Mouse (Mus musculus) spleen, embryonic (tissue): ENCODE data around the gene Tma7.

Source experiments
- CTCF ChIA-PET: fragments of 350-600 bp; sonication (Branson Sonifier 250); formaldehyde crosslinking; loops from one replicate; lab custom pipeline; 2022; lab: Charles Lee

The Tma7 gene

DNA sequence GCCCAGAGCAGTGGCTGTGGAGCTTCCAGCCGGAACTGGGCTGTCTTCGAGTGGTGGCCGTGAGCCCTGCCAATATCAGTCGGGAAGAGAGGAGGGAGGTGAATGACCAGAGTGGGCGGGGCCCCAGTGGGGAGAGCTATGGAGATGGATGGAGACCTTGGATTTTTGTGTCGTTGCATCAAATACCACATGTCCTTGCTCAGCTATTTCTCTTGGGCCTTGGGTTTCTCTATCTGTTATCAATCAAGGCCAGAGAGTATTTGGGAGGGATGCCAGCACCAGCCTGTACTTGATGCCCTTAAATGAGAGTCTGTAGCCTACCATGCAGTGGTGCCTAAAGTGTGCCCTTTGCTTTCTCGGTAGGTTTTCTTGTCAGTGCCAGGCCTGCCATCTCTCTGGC lies 20.9 kb upstream of the Tma7 start:
- CTCF ChIA-PET = interaction anchor here (0.5 kb wide), 1 partner anchor 560 kb away, joined by 4 read pairs; no protein-coding TSS in a partner anchor

- CTCF ChIA-PET = no interaction called here
Measured at GRCm38 (mm10) chr9:109102541-109102940, 20.2 kb upstream of the Tma7 start.

- CTCF ChIA-PET = no interaction called here
Measured at GRCm38 (mm10) chr9:109101933-109102445, 19.6 kb upstream of the Tma7 start.

GRCm38 (mm10) chr9:109100307-109100928 lies 18.0 kb upstream of the Tma7 start:
- CTCF ChIA-PET = no interaction called here

DNA sequence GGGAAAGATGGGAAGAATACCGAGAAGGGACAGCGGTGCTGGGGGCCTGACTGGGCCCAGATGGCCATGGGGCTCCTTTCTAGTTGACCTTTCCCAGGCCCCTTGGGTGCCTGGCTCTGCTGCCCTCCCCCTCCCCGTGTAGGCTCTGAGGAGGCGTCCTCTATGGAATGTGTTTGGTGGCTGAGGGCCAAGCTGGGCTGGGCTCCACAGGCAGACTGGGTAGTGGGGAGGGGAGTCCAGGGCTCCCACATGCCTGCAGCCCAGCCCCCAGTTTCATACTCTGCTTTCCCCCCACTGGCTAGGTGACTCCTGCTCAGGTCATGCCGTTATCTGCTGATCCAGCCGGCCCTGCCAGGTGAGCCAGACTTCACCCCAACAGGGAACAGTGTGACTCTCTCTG lies 16.6 kb upstream of the Tma7 start:
- CTCF ChIA-PET = no interaction called here

GRCm38 (mm10) chr9:109098366-109098765 lies 16.0 kb upstream of the Tma7 start:
- CTCF ChIA-PET = no interaction called here

GRCm38 (mm10) chr9:109097831-109098230 lies 15.4 kb upstream of the Tma7 start:
- CTCF ChIA-PET = no interaction called here

DNA sequence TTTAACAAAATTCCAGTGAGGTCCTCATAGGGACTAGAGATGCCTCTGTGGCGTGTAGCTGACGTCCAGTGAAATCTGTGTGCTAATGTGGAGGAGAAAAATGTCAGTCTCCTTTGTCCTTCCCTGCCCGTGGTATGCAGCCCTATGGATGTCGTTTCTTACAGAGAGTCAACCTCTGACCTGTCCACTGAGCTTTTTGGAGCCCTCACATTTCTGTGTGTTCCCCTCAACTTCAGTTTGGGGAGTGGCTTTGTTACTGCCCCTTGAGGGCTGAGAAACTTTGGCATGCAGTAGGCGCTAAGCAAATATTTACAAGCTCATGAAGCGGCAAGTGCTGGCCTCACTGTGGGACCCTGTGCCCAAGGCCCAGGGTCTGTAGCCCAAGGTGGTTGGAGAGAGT lies 14.9 kb upstream of the Tma7 start:
- CTCF ChIA-PET = no interaction called here

- CTCF ChIA-PET = no interaction called here
Measured at GRCm38 (mm10) chr9:109096856-109097255, 14.5 kb upstream of the Tma7 start.

DNA sequence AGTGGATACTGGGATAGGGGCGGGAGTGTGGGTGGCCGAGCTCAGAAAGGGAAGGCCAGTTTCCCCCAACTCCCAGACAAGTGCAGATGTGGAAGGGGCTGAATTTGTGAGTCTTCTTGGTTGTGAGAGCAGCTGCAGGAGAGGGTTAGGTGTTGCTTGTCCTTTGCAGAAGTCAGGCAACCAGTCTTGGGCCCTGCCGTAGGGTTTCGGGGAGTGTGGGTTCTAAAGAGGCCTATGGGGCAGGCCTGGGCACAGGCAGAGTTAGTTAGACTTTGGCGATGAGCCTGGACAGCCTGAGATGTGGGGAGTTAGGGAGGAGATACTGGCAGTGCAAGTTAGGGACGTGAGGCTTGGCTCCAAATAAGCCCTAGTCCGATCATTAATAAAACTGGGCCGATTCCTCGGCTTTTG lies 13.9 kb upstream of the Tma7 start:
- CTCF ChIA-PET = no interaction called here

DNA sequence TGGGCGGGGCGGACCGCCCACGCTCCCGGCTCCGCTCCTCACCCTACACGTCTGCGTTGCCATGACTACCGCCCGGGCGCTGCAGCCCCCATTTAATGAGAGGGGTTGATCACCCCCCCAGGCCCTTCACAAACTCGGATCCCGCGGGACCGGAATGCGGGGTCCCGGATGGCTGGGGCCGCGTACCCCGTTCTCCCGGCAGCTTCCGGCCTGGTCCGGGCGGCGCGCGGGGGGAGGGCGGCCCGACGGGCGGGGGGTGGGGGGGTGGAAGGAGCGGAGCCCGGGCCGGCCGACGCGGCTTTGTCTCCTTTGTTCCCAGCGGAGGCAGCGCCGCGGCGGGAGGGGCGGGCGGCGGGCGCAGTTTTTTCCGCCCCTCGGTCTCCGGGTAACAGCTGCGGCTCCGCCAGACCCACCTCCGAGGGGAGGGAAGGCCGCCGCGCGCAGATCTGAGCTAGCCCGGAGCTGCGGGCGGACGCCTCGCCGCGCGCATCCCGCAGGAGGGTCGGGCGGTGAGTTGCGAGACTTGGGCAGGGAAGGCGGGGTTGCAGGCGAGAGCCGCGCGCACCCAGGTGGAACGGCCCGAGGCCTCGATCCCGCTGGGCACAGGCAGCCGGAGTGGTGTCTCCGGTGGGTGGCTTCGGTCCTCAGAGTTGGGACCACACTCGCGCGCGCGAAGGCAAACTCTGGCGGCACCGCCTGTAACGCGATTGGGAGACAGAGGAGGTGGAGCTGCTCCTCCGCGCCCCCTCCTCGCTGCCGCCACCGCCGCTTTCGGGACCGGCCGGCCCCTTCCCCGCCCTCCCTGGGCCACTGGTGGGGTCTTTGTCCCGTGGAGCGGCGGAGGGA lies 13.0 kb upstream of the Tma7 start, which contains the start of gene Plxnb1:
Gene Plxnb1 (plus strand): TSS at position 253 of the 846 bp plus-strand sequence.
- CTCF ChIA-PET = no interaction called here

DNA sequence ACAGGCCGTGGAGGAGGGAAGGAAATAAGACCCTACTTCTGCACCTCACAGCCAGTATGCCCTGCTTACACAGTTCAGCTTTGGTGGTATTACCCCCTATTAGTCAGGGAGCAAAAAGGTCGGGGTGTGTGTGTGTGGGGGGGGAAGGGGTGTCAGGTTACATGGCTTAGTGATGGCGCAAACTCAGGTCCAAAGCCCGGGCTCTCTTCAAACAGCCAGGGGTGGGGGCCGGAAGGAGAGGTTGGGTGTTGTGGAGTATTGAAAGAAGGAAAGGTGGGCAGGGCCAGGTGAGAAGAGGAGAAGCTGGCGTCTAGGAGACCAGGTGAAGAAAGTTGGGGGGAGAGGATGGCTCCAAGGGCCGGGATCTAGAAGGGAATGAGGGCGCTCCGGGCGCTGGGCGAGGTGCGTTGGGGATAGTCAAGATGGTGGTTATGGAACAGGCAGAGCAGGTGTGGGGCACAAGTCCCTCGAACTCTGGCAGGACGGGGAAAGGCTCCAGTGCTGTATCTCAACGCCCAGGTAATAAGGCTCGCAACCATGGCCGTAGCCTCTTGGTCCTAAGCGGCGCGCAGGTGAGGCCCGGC lies 12.3 kb upstream of the Tma7 start:
- CTCF ChIA-PET = no interaction called here

- CTCF ChIA-PET = no interaction called here
Measured at GRCm38 (mm10) chr9:109093786-109094552, 11.6 kb upstream of the Tma7 start.

GRCm38 (mm10) chr9:109092799-109093198 lies 10.4 kb upstream of the Tma7 start:
- CTCF ChIA-PET = no interaction called here

DNA sequence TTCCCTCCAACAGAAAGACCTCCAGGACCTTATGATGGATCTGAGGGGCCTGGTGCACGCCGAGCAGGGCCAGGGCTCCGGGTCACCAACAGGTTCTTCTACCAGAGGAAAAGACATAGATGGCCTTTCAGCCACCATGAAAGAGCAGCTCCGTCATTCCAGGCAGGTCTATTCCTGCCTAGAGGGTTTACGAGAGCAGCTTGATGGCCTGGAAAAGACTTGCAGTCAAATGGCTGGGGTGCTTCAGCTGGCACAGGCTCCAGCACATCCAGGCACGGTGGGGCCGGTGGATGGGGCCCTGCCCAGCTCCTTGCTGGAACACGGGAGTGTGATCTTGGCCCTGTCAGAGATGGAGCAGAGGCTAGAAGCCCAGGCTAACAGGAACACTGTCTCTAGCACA lies 9.4 kb upstream of the Tma7 start:
- CTCF ChIA-PET = no interaction called here

GRCm38 (mm10) chr9:109090446-109090845 lies 8.1 kb upstream of the Tma7 start:
- CTCF ChIA-PET = no interaction called here

DNA sequence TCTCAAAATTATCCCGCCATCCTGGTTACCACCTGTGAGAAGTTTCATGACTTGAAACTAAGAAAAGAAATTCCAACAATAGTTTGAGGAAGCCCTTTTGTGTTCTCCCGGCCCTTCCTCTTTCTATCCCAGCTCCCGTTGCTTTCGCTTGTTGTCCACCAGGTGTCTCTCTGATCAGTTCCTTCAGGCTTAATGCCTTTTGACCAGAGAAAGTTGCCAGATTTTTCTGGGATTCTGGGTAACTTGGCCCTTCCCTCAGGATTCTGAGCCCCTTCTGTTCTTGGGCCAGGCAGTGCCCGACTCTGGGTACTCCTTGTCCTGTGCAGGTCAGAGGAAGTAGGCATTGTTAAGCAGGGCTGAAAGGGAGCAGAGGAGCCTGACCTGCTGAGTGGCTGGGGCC lies 5.6 kb upstream of the Tma7 start:
- CTCF ChIA-PET = no interaction called here

- CTCF ChIA-PET = no interaction called here
Measured at GRCm38 (mm10) chr9:109084922-109085321, 2.5 kb upstream of the Tma7 start.

- CTCF ChIA-PET = no interaction called here
Measured at GRCm38 (mm10) chr9:109081749-109082123, 651 bp downstream of the Tma7 start.

DNA sequence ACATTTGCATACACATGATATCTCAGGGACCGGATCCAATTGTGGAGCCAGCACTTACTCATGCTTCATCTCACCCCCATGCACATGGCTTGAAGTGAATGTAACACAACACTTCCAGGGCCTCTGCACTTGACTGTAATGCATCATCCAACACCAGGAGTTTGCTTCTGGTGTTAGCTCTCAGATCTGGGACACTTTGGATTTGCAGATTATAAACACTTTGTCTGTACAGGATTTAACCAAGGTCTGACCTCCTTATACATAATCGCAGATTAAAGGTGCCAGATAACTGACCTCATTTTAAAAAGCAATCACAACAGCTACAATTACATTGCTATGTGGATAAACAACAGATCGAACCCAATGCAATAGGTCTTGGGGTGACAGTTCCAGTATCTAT lies 1.9 kb downstream of the Tma7 start:
- CTCF ChIA-PET = no interaction called here

- CTCF ChIA-PET = interaction anchor here (0.6 to 1.6 kb wide), 3 partner anchors 13 to 76 kb away, joined by 3 to 5 read pairs (median 3); partner anchors contain the start of gene Trex1
Measured at GRCm38 (mm10) chr9:109073661-109074573, 8.5 kb downstream of the Tma7 start, which contains the start of gene Atrip. Atrip (minus strand) TSS chr9:109074124.
